Mouse (Mus musculus) embryonic fibroblast, embryonic 13.5 days (primary cell): ENCODE data around the gene Arhgef39.

ENCODE experiments used
- CTCF ChIP-seq: IDR thresholded peaks from 2 replicates; pipeline ENCODE4 v1.5.1; 2011; ENCODE audit warnings: mild to moderate bottlenecking, control low read depth, low read length, moderate library complexity, borderline replicate concordance; ENCODE audit not compliant: insufficient read depth
- POLR2A ChIP-seq: IDR thresholded peaks from 2 replicates; pipeline ENCODE4 v1.6.1; 2011; ENCODE audit warnings: low read depth, mild to moderate bottlenecking, control low read depth, low read length, moderate library complexity

- TF ChIP-seq POLR2A = no peak
- TF ChIP-seq CTCF = no peak
These were observed 36.4 kb downstream of the Arhgef39 start for GRCm38 (mm10) chr4:43463102-43463501.
